Mouse (Mus musculus) right cerebral cortex, adult 2 months (tissue): Measurements from ENCODE around the gene Gch1.

ENCODE experiments used
- DNase-seq, 2 experiments: peaks; one replicate each; pipeline ENCODE4 v3.0.0; 2021 to 2022; ENCODE audit warnings: low spot score in 2 of 2

Gch1 gene

GRCm38 (mm10) chr14:47206601-47207000, 17.4 kb upstream of the Gch1 start:
- DNase-seq = no peak

GRCm38 (mm10) chr14:47205270-47205972, 16.2 kb upstream of the Gch1 start:
- no peak for DNase-seq

- DNase-seq = no peak
Measured at GRCm38 (mm10) chr14:47197340-47197739, 8.1 kb upstream of the Gch1 start.

- no peak for DNase-seq
Measured at GRCm38 (mm10) chr14:47196711-47197110, 7.5 kb upstream of the Gch1 start.

GRCm38 (mm10) chr14:47194096-47194495, 4.9 kb upstream of the Gch1 start:
- no peak for DNase-seq

- DNase-seq = no peak
Measured at GRCm38 (mm10) chr14:47193506-47193905, 4.3 kb upstream of the Gch1 start.

- DNase-seq = no peak
Measured at GRCm38 (mm10) chr14:47191861-47192260, 2.6 kb upstream of the Gch1 start.

- DNase-seq = no peak
Measured at GRCm38 (mm10) chr14:47190626-47191025, 1.4 kb upstream of the Gch1 start.

GRCm38 (mm10) chr14:47189635-47189955, 382 bp upstream of the Gch1 start:
- no peak for DNase-seq

- DNase-seq = no peak
Measured at GRCm38 (mm10) chr14:47188475-47188847, 752 bp downstream of the Gch1 start.

- DNase-seq = no peak
Measured at GRCm38 (mm10) chr14:47187666-47188360, 1.4 kb downstream of the Gch1 start.

GRCm38 (mm10) chr14:47187261-47187660, 2.0 kb downstream of the Gch1 start:
- DNase-seq = no peak

GRCm38 (mm10) chr14:47186561-47186960, 2.7 kb downstream of the Gch1 start:
- DNase-seq = no peak

- DNase-seq = peak; percentile 63 to 68
Measured at GRCm38 (mm10) chr14:47181497-47182290, 7.5 kb downstream of the Gch1 start.

GRCm38 (mm10) chr14:47178851-47179250, 10.4 kb downstream of the Gch1 start:
- DNase-seq = no peak

- DNase-seq = peak; percentile 43 to 47
Measured at GRCm38 (mm10) chr14:47177846-47178414, 11.3 kb downstream of the Gch1 start.

GRCm38 (mm10) chr14:47176226-47176625, 13.0 kb downstream of the Gch1 start:
- no peak for DNase-seq

GRCm38 (mm10) chr14:47175136-47175535, 14.1 kb downstream of the Gch1 start:
- DNase-seq = no peak

GRCm38 (mm10) chr14:47172073-47172472, 17.1 kb downstream of the Gch1 start:
- DNase-seq = no peak

- DNase-seq = no peak
Measured at GRCm38 (mm10) chr14:47170499-47171109, 18.6 kb downstream of the Gch1 start.

GRCm38 (mm10) chr14:47169677-47170410, 19.4 kb downstream of the Gch1 start:
- no peak for DNase-seq
